Mouse (Mus musculus): ENCODE results near the gene Capn9. TPM values are rescaled to one million over a fixed set of nuclear protein-coding genes. Genes with fewer than 3 reads are reported as not detected.

The Capn9 gene
- polyA plus RNA-seq, 1 experiment: not detected

DNA sequence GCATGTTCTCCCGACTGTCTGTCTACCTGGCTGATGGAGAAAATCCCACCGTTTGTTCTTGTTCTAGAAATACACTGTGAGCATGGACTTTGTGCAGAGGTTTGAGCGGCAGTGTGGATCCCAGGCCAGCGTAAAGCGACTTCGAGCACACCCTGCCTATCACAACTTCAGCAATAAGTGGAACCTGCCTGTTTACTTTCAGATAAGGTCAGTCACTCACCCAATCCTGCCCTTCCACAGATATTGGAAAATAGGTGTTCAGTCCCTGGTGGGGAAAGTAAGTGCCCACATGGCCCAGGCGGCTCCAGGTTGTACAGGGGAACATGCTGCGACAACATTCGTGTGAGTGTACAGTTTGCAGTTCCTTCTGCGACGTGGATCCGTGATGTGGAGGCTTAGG, 35.0 kb upstream of the Capn9 start:
- WGBS: 97% methylated on average over 12 of the region's 12 CpGs
- H3K27me3 ChIP-seq (replicated peaks; ENCODE audit: control insufficient read depth, insufficient read depth, low read length): no peaks in the 10 kb centered on the region
- H3K36me3 ChIP-seq (ENCODE audit: control insufficient read depth, insufficient read depth, low read length): no peaks in the 10 kb centered on the region
- no peak overlapping the region for H3K4me3 ChIP-seq (ENCODE audit: insufficient read depth, low read depth, low read length)
- DNase-seq: no peak
- no peak for TF ChIP-seq CTCF (conservative IDR thresholded peaks at IDR 0.05; ENCODE audit: insufficient read depth, insufficient read length, low read depth, low read length)
- TF ChIP-seq POLR2A (IDR thresholded peaks at IDR 0.05; ENCODE audit: low read depth, low read length): no peak
- no peaks in the 10 kb centered on the region for H3K4me1 ChIP-seq (ENCODE audit: control insufficient read depth, insufficient read depth, low read length)
- no peak overlapping the region for H3K27ac ChIP-seq (ENCODE audit: insufficient read depth, low read depth, low read length)

GRCm38 (mm10) chr8:124542001-124542400, 33.9 kb upstream of the Capn9 start:
- Histone ChIP-seq H3K4me1 (ENCODE audit: control insufficient read depth, insufficient read depth, low read length) (no peaks in the 10 kb centered on the region), H3K4me3 (ENCODE audit: insufficient read depth, low read depth, low read length) (no peak overlapping the region), H3K27me3 (replicated peaks; ENCODE audit: control insufficient read depth, insufficient read depth, low read length) (no peaks in the 10 kb centered on the region), H3K27ac (ENCODE audit: insufficient read depth, low read depth, low read length) (no peak overlapping the region), H3K36me3 (ENCODE audit: control insufficient read depth, insufficient read depth, low read length) (no peaks in the 10 kb centered on the region)
- TF ChIP-seq CTCF (conservative IDR thresholded peaks at IDR 0.05; ENCODE audit: insufficient read depth, insufficient read length, low read depth, low read length): no peak
- no peak for TF ChIP-seq POLR2A (IDR thresholded peaks at IDR 0.05; ENCODE audit: low read depth, low read length)
- 94% methylated on average over 4 of the region's 4 CpGs for WGBS
- DNase-seq: no peak

GRCm38 (mm10) chr8:124543272-124543671, 32.6 kb upstream of the Capn9 start:
- H3K4me1 ChIP-seq (ENCODE audit: control insufficient read depth, insufficient read depth, low read length): no peaks in the 10 kb centered on the region
- H3K27me3 ChIP-seq (replicated peaks; ENCODE audit: control insufficient read depth, insufficient read depth, low read length): no peaks in the 10 kb centered on the region
- no peak for TF ChIP-seq POLR2A (IDR thresholded peaks at IDR 0.05; ENCODE audit: low read depth, low read length)
- TF ChIP-seq CTCF (conservative IDR thresholded peaks at IDR 0.05; ENCODE audit: insufficient read depth, insufficient read length, low read depth, low read length): no peak
- no peak overlapping the region for H3K4me3 ChIP-seq (ENCODE audit: insufficient read depth, low read depth, low read length)
- DNase-seq: no peak
- 96% methylated on average over 5 of the region's 5 CpGs for WGBS
- H3K36me3 ChIP-seq (ENCODE audit: control insufficient read depth, insufficient read depth, low read length): no peaks in the 10 kb centered on the region
- H3K27ac ChIP-seq (ENCODE audit: insufficient read depth, low read depth, low read length): no peak overlapping the region

DNA sequence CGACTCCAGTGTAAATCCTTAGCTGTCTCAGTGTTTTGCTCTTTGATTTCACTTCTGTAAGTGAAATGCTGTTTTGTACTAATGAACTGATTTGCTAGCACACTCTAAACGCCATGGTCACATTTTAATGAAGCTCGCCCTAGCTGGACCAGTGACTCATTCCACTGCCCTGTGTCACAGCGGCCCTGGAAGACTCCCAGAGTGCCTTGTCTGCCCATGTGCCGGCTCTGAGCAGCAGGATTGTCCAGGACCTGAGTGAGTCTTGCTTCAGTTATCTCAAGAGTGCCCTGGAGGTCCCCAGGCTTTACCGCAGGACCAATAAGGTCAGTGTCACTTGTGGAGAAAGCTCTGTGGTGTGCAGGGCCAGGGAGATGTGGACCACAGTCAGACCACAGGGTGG, 29.5 kb upstream of the Capn9 start:
- H3K4me1 ChIP-seq (ENCODE audit: control insufficient read depth, insufficient read depth, low read length): no peaks in the 10 kb centered on the region
- no peak overlapping the region for H3K27ac ChIP-seq (ENCODE audit: insufficient read depth, low read depth, low read length)
- no peak for DNase-seq
- WGBS: 88% methylated on average over 6 of the region's 6 CpGs
- no peak overlapping the region for H3K4me3 ChIP-seq (ENCODE audit: insufficient read depth, low read depth, low read length)
- TF ChIP-seq CTCF (conservative IDR thresholded peaks at IDR 0.05; ENCODE audit: insufficient read depth, insufficient read length, low read depth, low read length) (no peak), POLR2A (IDR thresholded peaks at IDR 0.05; ENCODE audit: low read depth, low read length) (no peak)
- H3K27me3 ChIP-seq (replicated peaks; ENCODE audit: control insufficient read depth, insufficient read depth, low read length): no peaks in the 10 kb centered on the region
- H3K36me3 ChIP-seq (ENCODE audit: control insufficient read depth, insufficient read depth, low read length): no peaks in the 10 kb centered on the region; the same call in 1 of the 2 replicates

DNA sequence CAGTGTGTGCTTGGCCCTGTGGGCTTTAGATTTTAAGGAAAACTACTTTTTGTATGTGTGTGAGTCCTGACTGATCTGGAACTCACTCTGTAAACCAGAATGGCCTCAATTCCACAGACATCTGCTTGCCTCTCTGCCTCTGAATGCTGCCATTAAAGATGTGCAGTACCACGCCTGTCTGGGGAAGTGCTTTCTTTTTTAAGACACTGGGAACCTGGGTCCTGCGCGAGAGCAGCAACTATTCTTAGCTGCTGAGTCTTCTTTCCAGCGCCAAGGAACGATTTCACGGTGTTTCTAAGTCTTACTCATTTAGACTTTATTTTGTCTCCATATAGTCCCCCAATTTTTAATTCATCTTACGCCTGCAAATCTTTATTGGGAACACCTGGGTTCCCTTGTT, 29.1 kb upstream of the Capn9 start:
- TF ChIP-seq CTCF (conservative IDR thresholded peaks at IDR 0.05; ENCODE audit: insufficient read depth, insufficient read length, low read depth, low read length) (no peak), POLR2A (IDR thresholded peaks at IDR 0.05; ENCODE audit: low read depth, low read length) (no peak)
- 94% methylated on average over 7 of the region's 7 CpGs for WGBS

GRCm38 (mm10) chr8:124547269-124547668, 28.6 kb upstream of the Capn9 start:
- TF ChIP-seq CTCF (conservative IDR thresholded peaks at IDR 0.05; ENCODE audit: insufficient read depth, insufficient read length, low read depth, low read length) (no peak), POLR2A (IDR thresholded peaks at IDR 0.05; ENCODE audit: low read depth, low read length) (no peak)
- WGBS: 69% methylated on average over 11 of the region's 11 CpGs
- DNase-seq: no peak
- Histone ChIP-seq H3K4me1 (ENCODE audit: control insufficient read depth, insufficient read depth, low read length) (no peaks in the 10 kb centered on the region), H3K27me3 (replicated peaks; ENCODE audit: control insufficient read depth, insufficient read depth, low read length) (no peaks in the 10 kb centered on the region), H3K36me3 (ENCODE audit: control insufficient read depth, insufficient read depth, low read length) (no peaks in the 10 kb centered on the region; the same call in 1 of the 2 replicates), H3K4me3 (ENCODE audit: insufficient read depth, low read depth, low read length) (no peak overlapping the region), H3K27ac (ENCODE audit: insufficient read depth, low read depth, low read length) (no peak overlapping the region)

More for the DNA sequence above, 29.1 kb upstream of the Capn9 start:
- Histone ChIP-seq H3K27ac (ENCODE audit: insufficient read depth, low read depth, low read length) (no peak overlapping the region), H3K4me1 (ENCODE audit: control insufficient read depth, insufficient read depth, low read length) (no peaks in the 10 kb centered on the region), H3K27me3 (replicated peaks; ENCODE audit: control insufficient read depth, insufficient read depth, low read length) (no peaks in the 10 kb centered on the region), H3K4me3 (ENCODE audit: insufficient read depth, low read depth, low read length) (no peak overlapping the region), H3K36me3 (ENCODE audit: control insufficient read depth, insufficient read depth, low read length) (no peaks in the 10 kb centered on the region; the same call in 1 of the 2 replicates)
- no peak for DNase-seq

DNA sequence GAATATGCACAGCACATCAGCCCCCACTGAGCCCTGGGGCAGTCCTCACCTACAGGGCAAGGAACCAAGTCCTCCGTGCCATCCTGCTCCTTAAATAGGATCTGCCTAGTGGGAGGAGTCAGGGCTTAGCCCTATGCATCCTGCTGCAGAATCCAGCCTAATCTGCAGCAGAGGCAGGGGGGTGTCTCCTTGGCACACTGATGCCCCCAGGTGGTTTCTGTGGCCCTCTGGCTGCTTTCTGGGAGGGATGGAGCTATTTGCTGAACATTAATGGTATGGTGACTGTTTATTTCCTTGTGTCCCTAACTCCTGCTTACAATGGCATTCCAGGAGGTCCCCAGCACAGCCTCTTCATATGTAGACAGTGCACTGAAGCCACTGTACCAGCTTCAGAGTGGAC, 27.7 kb upstream of the Capn9 start:
- no peaks in the 10 kb centered on the region for H3K4me1 ChIP-seq (ENCODE audit: control insufficient read depth, insufficient read depth, low read length)
- H3K4me3 ChIP-seq (ENCODE audit: insufficient read depth, low read depth, low read length): no peak overlapping the region
- H3K36me3 ChIP-seq (ENCODE audit: control insufficient read depth, insufficient read depth, low read length): no peaks in the 10 kb centered on the region; the same call in 1 of the 2 replicates
- no peak for DNase-seq
- H3K27ac ChIP-seq (ENCODE audit: insufficient read depth, low read depth, low read length): no peak overlapping the region
- TF ChIP-seq POLR2A (IDR thresholded peaks at IDR 0.05; ENCODE audit: low read depth, low read length): no peak
- TF ChIP-seq CTCF (conservative IDR thresholded peaks at IDR 0.05; ENCODE audit: insufficient read depth, insufficient read length, low read depth, low read length): no peak
- 67% methylated on average over 1 of the region's 1 CpGs for WGBS
- no peaks in the 10 kb centered on the region for H3K27me3 ChIP-seq (replicated peaks; ENCODE audit: control insufficient read depth, insufficient read depth, low read length)

All from kidney, adult 2 months (tissue).